Mouse (Mus musculus): ENCODE measurements at regions not wholly inside any gene's neighbourhood (a gene's known extent, or its start where the extent isn't known, plus 50 kb on each side); places are given as distances from the start of the nearest gene placed in this dataset.

- H3ac ChIP-seq (ENCODE audit: control insufficient read depth, insufficient read length) = no peak overlapping the region
- TF ChIP-seq POLR2A (IDR thresholded peaks at IDR 0.05; ENCODE audit: insufficient read length, low read depth) (no peak), REST (IDR thresholded peaks at IDR 0.05; ENCODE audit: insufficient read depth, insufficient read length) (no peak), MYOG (IDR thresholded peaks at IDR 0.05; ENCODE audit: control insufficient read depth in 1 of 3, insufficient read depth in 1 of 3, insufficient read length in 2 of 3, low read depth in 2 of 3) (no peak), MAX (IDR thresholded peaks at IDR 0.05; ENCODE audit: low read depth) (no peak), MYOD1 (IDR thresholded peaks at IDR 0.05; ENCODE audit: control insufficient read depth in 1 of 3, insufficient read length in 2 of 3, low read depth in 2 of 3) (no peak), POLR2AphosphoS2 (IDR thresholded peaks at IDR 0.05; ENCODE audit: insufficient read length, low read depth) (no peak), TCF12 (IDR thresholded peaks at IDR 0.05; ENCODE audit: insufficient read depth, poor library complexity, severe bottlenecking) (no peak), CEBPB (IDR thresholded peaks at IDR 0.05; ENCODE audit: insufficient read depth, poor library complexity, severe bottlenecking) (no peak), SRF (IDR thresholded peaks at IDR 0.05; ENCODE audit: control insufficient read depth, insufficient read length, low read depth) (no peak), USF1 (IDR thresholded peaks at IDR 0.05; ENCODE audit: low read depth) (no peak)
- H3K4me3 ChIP-seq = no peak overlapping the region
- no peaks in the 10 kb centered on the region for H3K36me3 ChIP-seq (ENCODE audit: control insufficient read depth, insufficient read depth)
- no peak overlapping the region for H3K4me2 ChIP-seq (ENCODE audit: low read depth)
- no peaks in the 10 kb centered on the region for H3K27me3 ChIP-seq (ENCODE audit: control insufficient read depth, insufficient read depth, insufficient read length)
- no peaks in the 10 kb centered on the region for H3K79me2 ChIP-seq (ENCODE audit: control insufficient read depth, insufficient read depth)
Observed at GRCm38 (mm10) chr3:53965142-53965541, 101.5 kb upstream of the Ufm1 start.

DNA sequence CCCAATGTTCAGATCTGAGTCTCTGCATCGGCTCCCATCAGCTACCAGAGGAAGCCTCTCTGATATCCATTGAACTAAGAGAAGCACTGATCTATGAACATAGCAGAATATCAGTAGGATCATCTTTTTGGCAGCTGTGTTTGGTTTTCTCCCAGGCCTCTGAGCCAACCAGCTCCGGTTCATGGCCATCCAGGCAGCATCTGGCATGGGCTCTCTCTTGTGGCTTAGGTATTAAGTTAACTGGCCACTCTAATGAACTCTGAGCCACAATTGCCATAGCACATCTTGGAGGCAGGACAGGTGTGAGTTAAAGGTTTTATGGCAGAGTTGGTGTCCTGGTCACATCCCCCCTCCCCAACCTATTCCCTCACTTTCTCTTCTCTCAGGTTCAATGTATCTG lies 90.2 kb upstream of the Ufm1 start:
- no peak for TF ChIP-seq E2F4 (IDR thresholded peaks at IDR 0.05; ENCODE audit: insufficient read depth)
- TF ChIP-seq MYOG (IDR thresholded peaks at IDR 0.05; ENCODE audit: control insufficient read depth in 1 of 3, insufficient read depth in 1 of 3, insufficient read length in 2 of 3, low read depth in 2 of 3) = no peak
- no peak for TF ChIP-seq CEBPB (IDR thresholded peaks at IDR 0.05; ENCODE audit: insufficient read depth, poor library complexity, severe bottlenecking)
- TF ChIP-seq USF1 (IDR thresholded peaks at IDR 0.05; ENCODE audit: low read depth) = no peak
- no peak for TF ChIP-seq REST (IDR thresholded peaks at IDR 0.05; ENCODE audit: insufficient read depth, insufficient read length)
- no peak for TF ChIP-seq MAX (IDR thresholded peaks at IDR 0.05; ENCODE audit: low read depth)
- TF ChIP-seq POLR2A (IDR thresholded peaks at IDR 0.05; ENCODE audit: insufficient read length, low read depth) = no peak
- TF ChIP-seq POLR2AphosphoS2 (IDR thresholded peaks at IDR 0.05; ENCODE audit: insufficient read length, low read depth) = no peak
- TF ChIP-seq MYOD1 (IDR thresholded peaks at IDR 0.05; ENCODE audit: control insufficient read depth in 1 of 3, insufficient read length in 2 of 3, low read depth in 2 of 3) = no peak
- TF ChIP-seq TCF3 (IDR thresholded peaks at IDR 0.05; ENCODE audit: insufficient read length, low read depth) = no peak
- TF ChIP-seq TCF12 (IDR thresholded peaks at IDR 0.05; ENCODE audit: insufficient read depth, poor library complexity, severe bottlenecking) = no peak
- TF ChIP-seq SRF (IDR thresholded peaks at IDR 0.05; ENCODE audit: control insufficient read depth, insufficient read length, low read depth) = no peak
- Histone ChIP-seq H3ac (ENCODE audit: control insufficient read depth, insufficient read length) (no peak overlapping the region), H3K4me2 (ENCODE audit: low read depth) (no peak overlapping the region)

GRCm38 (mm10) chr3:53939684-53940189 lies 76.1 kb upstream of the Ufm1 start:
- H3K27me3 ChIP-seq (ENCODE audit: control insufficient read depth, insufficient read depth, insufficient read length) = no peaks in the 10 kb centered on the region
- H3K4me3 ChIP-seq = no peak overlapping the region
- TF ChIP-seq MYOG (IDR thresholded peaks at IDR 0.05; ENCODE audit: control insufficient read depth in 1 of 3, insufficient read depth in 1 of 3, insufficient read length in 2 of 3, low read depth in 2 of 3) (peak in 1 of 3 experiments; percentile 14), MYOD1 (IDR thresholded peaks at IDR 0.05; ENCODE audit: control insufficient read depth in 1 of 3, insufficient read length in 2 of 3, low read depth in 2 of 3) (peak in 2 of 3 experiments; percentile 12 to 50), POLR2A (IDR thresholded peaks at IDR 0.05; ENCODE audit: insufficient read length, low read depth) (no peak)
- no peak overlapping the region for H3ac ChIP-seq (ENCODE audit: control insufficient read depth, insufficient read length)
- H3K79me2 ChIP-seq (ENCODE audit: control insufficient read depth, insufficient read depth) = no peaks in the 10 kb centered on the region
- H3K4me2 ChIP-seq (ENCODE audit: low read depth) = no peak overlapping the region
- H3K36me3 ChIP-seq (ENCODE audit: control insufficient read depth, insufficient read depth) = no peaks in the 10 kb centered on the region

More for the DNA sequence above, 90.2 kb upstream of the Ufm1 start:
- no peaks in the 10 kb centered on the region for H3K27me3 ChIP-seq (ENCODE audit: control insufficient read depth, insufficient read depth, insufficient read length)
- no peaks in the 10 kb centered on the region for H3K79me2 ChIP-seq (ENCODE audit: control insufficient read depth, insufficient read depth)
- H3K4me3 ChIP-seq = no peak overlapping the region
- H3K36me3 ChIP-seq (ENCODE audit: control insufficient read depth, insufficient read depth) = no peaks in the 10 kb centered on the region

DNA sequence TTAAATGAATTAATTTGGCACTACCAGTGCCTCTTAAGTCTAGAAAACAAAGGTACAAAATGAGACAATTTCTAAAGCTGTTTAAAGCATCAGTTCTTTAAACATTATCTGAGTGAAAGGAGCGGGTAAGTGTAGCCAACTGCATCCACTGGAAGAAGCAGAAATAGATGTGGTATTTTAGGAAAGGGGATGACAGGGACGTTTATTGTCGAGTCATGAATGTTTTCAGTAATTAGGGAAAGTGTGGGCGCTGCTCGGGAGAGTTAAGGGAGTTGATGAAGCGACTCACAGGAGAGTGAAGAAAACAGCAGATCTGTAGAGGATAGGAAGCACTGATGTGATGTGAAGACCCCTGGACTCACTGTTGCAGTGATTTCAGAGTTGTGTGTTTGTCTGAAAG lies 68.1 kb upstream of the Ufm1 start:
- no peak overlapping the region for H3ac ChIP-seq (ENCODE audit: control insufficient read depth, insufficient read length)
- no peak overlapping the region for H3K4me3 ChIP-seq
- TF ChIP-seq MYOG (IDR thresholded peaks at IDR 0.05; ENCODE audit: control insufficient read depth in 1 of 3, insufficient read depth in 1 of 3, insufficient read length in 2 of 3, low read depth in 2 of 3) (no peak), SRF (IDR thresholded peaks at IDR 0.05; ENCODE audit: control insufficient read depth, insufficient read length, low read depth) (no peak), REST (IDR thresholded peaks at IDR 0.05; ENCODE audit: insufficient read depth, insufficient read length) (no peak), MAX (IDR thresholded peaks at IDR 0.05; ENCODE audit: low read depth) (no peak), E2F4 (IDR thresholded peaks at IDR 0.05; ENCODE audit: insufficient read depth) (no peak), USF1 (IDR thresholded peaks at IDR 0.05; ENCODE audit: low read depth) (no peak), POLR2AphosphoS2 (IDR thresholded peaks at IDR 0.05; ENCODE audit: insufficient read length, low read depth) (no peak), TCF12 (IDR thresholded peaks at IDR 0.05; ENCODE audit: insufficient read depth, poor library complexity, severe bottlenecking) (no peak), CEBPB (IDR thresholded peaks at IDR 0.05; ENCODE audit: insufficient read depth, poor library complexity, severe bottlenecking) (no peak), POLR2A (IDR thresholded peaks at IDR 0.05; ENCODE audit: insufficient read length, low read depth) (no peak), TCF3 (IDR thresholded peaks at IDR 0.05; ENCODE audit: insufficient read length, low read depth) (no peak), MYOD1 (IDR thresholded peaks at IDR 0.05; ENCODE audit: control insufficient read depth in 1 of 3, insufficient read length in 2 of 3, low read depth in 2 of 3) (no peak)
- no peaks in the 10 kb centered on the region for H3K36me3 ChIP-seq (ENCODE audit: control insufficient read depth, insufficient read depth)
- no peak overlapping the region for H3K4me2 ChIP-seq (ENCODE audit: low read depth)
- H3K79me2 ChIP-seq (ENCODE audit: control insufficient read depth, insufficient read depth) = no peaks in the 10 kb centered on the region
- H3K27me3 ChIP-seq (ENCODE audit: control insufficient read depth, insufficient read depth, insufficient read length) = no peaks in the 10 kb centered on the region

GRCm38 (mm10) chr3:53919941-53920340 lies 56.3 kb upstream of the Ufm1 start:
- no peak overlapping the region for H3K4me2 ChIP-seq (ENCODE audit: low read depth)
- no peaks in the 10 kb centered on the region for H3K27me3 ChIP-seq (ENCODE audit: control insufficient read depth, insufficient read depth, insufficient read length)
- no peak overlapping the region for H3K4me3 ChIP-seq
- no peak overlapping the region for H3ac ChIP-seq (ENCODE audit: control insufficient read depth, insufficient read length)
- H3K79me2 ChIP-seq (ENCODE audit: control insufficient read depth, insufficient read depth) = no peaks in the 10 kb centered on the region
- TF ChIP-seq MYOD1 (IDR thresholded peaks at IDR 0.05; ENCODE audit: control insufficient read depth in 1 of 3, insufficient read length in 2 of 3, low read depth in 2 of 3) = no peak
- TF ChIP-seq POLR2A (IDR thresholded peaks at IDR 0.05; ENCODE audit: insufficient read length, low read depth) = no peak
- no peak for TF ChIP-seq TCF12 (IDR thresholded peaks at IDR 0.05; ENCODE audit: insufficient read depth, poor library complexity, severe bottlenecking)
- no peak for TF ChIP-seq REST (IDR thresholded peaks at IDR 0.05; ENCODE audit: insufficient read depth, insufficient read length)
- TF ChIP-seq CEBPB (IDR thresholded peaks at IDR 0.05; ENCODE audit: insufficient read depth, poor library complexity, severe bottlenecking) = no peak
- no peak for TF ChIP-seq SRF (IDR thresholded peaks at IDR 0.05; ENCODE audit: control insufficient read depth, insufficient read length, low read depth)
- no peak for TF ChIP-seq POLR2AphosphoS2 (IDR thresholded peaks at IDR 0.05; ENCODE audit: insufficient read length, low read depth)
- no peak for TF ChIP-seq E2F4 (IDR thresholded peaks at IDR 0.05; ENCODE audit: insufficient read depth)
- H3K36me3 ChIP-seq (ENCODE audit: control insufficient read depth, insufficient read depth) = no peaks in the 10 kb centered on the region

Measured in myocyte (in vitro differentiated cells).